Mouse (Mus musculus) embryo, embryonic 11.5 days (tissue): ENCODE measurements at regions not wholly inside any gene's neighbourhood (a gene's known extent, or its start where the extent isn't known, plus 50 kb on each side); places are given as distances from the start of the nearest gene placed in this dataset.

Experiments
- DNase-seq: peaks from one replicate; pipeline ENCODE4 v3.0.0-alpha.2; 2012; ENCODE audit warnings: low read depth, low spot score

DNA sequence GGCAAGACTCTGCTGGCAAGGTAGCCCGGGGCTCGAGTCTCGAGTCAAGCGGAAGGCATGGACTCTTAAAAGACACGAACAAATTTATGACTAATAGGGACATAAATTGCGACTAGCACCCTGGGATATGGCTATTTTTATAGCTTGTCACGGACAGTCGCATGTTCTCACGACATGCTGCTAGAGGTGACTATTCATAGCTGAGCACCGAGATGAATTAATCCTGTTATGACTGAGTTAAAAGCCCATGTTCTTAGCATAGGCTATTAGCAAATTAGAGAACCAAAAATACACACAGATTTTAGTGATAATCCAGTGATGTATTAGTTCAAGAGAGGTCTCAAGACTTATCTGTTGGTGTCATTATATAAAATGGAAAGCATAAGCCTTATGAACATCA, 539.2 kb downstream of the Gm19410 start:
- DNase-seq: no peak

DNA sequence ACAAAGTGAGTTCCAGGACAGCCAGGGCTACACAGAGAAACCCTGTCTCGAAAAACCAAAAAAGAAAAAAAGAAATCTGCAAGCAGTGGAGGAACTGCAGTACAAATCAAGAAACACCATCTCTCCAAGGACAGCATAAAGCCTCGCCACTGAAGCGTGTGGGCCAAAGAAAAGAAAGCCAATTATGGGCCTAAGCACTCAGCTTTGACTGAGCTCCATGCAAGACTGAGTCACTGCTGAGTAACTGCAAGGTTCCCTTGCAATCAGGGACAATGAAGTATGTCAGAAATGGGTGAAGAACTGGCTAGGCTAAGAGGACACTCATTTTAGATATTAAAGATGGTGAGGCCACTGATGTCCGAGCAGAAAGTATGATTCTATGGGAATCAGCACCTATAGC, 540.7 kb downstream of the Gm19410 start:
- DNase-seq: no peak

DNA sequence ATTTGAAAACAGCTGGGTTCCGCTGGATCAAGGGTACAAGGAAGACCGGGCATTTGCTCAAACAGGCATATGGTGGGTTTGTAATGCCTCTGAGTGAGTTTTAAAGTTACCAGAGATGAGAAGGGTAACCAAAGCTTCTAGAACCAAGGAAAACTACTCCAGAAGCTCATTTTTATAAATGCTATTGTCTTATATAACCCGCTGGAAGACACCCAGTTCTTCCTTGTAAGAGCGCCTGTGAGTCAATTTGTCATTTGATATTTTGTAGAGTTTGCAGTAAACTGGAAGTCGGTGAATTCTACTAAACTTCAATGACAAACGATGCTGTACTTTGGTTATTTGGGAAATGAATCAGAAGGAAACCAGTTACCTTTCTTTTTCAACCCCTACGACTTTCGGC, 541.9 kb downstream of the Gm19410 start:
- DNase-seq: no peak

DNA sequence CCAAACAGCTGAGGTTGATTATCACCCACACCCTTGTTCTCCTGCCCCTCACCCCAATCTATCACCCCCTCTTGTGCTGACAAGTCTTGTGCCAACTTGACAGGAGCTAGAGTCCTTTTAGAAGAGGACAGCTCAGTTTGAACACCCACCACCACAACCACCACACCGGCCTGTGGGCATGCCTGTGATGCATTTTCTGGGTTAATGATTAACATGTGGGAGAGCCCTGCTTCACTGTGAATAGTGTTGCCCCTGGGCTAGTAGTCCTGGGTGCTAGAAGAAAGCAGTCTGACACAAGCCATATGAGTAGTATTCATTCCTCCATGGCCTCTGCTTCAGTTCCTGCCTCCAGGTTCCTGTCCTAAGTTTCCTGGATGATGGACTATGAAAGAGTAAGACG, 542.5 kb downstream of the Gm19410 start:
- no peak for DNase-seq

DNA sequence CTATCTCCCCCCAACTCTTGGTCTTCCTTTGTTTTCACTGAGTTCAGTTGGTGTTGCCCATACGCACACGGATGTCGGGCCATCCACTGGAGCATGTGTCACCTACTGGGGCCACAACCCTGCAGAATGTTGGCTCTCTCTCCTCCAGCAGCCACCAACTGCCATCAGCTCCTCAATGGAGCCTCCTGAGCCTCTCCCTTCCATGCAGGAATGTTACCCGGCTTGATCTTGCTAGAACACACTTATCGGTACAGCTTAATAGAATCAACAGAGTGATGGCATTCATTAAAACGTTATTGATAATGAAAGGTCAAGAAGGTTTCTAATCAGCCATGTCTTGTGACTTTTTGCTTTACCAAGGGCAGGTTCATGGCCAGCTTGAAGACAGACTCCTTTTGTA, 543.7 kb downstream of the Gm19410 start:
- no peak for DNase-seq

DNA sequence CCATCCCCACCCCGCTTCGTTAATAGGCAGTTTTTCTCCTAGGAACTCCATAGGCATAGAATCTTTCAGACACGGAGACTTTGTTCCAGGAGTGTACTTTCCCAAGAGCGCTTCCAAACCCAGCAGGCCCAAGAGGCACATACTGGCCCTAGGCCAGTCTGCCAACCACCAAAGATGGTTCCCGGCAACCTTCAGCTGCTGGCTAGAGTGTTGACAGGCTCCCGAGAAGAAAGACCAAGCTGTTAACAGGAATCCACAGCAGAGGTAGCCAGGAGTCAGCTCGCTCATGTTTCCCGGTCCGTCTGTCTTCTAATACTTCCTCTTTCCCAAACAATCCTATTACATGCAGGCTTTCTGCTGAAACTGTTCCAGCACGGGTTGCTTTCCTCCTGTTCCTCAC, 544.4 kb downstream of the Gm19410 start:
- no peak for DNase-seq

DNA sequence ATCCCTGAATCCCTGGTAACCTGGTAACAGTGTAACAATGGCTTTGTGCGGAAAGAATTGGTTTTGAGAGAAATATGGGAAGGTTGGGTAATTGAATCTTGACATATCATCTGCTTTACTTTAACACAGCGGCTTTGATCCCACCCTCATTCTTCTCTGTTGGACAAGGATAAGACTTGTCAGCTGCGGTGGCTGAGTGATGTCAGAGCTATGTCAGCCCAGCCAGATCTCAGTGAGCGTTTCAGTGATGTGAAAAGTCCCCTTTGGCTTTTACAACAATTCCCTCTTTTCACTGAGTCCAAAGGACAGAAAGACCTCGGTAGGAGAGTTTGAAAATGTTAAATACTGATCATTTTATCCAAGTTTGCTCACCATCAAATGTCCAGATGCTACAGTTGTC, 546.1 kb downstream of the Gm19410 start:
- no peak for DNase-seq

DNA sequence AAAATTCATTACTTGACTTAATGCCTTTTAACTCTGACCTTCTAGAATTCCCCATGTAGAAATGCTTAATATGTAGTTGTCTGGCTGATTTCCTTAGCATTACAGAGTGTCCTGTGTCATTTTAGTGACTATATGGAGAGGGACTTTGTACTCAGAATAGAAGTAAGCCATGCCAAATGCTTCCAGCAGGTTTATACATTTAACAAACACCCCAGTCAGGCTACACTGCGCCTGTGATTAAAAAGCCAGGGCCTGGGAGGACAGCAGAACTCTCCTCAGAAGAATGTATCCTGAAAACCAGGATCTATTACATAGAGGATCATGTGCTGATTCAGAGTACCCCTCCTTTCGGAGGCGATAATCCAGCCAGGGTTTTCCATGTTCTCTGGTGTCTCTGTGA, 547.4 kb downstream of the Gm19410 start:
- DNase-seq: no peak

DNA sequence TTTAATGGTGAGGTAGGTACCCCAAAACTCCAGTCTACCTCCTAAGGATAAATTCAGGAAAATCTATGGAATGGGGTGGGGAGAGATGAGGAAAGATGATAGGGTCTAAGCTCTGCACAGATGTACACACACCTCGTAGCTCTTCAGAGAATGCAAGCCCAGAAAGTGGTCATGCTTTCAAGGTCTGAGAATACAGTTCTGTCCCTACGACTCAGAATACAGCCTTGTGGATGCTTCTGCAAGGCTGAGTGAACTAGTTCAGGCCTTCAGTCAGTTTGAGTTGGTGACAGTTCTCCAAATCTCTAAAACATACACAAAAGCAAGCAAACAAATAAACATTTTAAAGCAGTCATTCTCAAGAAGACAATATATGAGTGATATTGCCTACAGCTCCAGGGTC, 552.8 kb downstream of the Gm19410 start:
- DNase-seq: no peak

DNA sequence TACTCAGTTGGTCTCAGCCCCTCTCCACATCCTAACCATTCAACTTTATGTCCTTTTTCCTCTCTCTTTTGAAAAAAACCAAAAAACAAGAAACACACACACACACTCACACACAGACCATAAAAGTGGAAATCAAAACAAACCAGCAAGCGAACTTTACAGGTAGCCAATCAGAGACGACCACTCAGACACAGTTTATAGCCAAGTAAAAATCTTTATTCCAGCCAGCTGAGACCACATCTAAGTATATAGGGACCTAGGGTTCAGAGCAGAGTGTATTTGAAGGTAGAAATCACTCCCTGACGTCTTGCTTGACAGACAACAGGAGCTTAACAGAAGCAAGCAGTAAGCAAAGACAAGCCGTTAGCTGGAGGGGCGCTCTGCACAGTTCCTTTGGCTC, 553.3 kb downstream of the Gm19410 start:
- no peak for DNase-seq

DNA sequence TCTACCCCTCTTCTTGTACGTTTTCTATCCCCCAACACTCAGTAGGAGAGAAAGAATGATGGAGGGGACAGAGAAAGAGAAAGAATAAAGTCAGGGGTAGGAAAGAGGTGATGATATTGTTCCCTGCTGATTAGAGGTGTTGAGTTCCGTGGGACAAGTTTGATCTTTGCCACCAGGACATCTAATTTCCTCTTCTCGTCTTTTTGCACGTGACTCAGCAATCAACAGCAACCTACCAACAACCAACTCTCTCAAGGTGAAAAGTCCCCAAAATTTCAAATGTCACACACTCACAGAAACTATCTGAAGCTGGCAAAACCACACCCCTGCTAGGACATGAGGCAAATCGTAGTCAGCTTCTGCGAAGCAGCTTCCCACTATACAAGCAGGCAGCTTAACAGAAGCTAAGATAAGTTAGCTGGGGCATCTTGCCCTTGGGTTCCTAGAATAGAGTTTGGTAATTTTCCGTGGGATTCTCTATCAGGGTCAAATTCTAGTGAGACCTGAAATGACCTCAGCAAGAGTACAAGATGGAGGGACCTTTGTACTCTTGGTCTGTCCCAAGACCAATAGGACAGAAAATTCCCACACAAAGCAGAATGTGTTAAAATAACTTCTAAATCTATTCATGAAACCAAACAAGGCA, 553.8 kb downstream of the Gm19410 start:
- DNase-seq: no peak

DNA sequence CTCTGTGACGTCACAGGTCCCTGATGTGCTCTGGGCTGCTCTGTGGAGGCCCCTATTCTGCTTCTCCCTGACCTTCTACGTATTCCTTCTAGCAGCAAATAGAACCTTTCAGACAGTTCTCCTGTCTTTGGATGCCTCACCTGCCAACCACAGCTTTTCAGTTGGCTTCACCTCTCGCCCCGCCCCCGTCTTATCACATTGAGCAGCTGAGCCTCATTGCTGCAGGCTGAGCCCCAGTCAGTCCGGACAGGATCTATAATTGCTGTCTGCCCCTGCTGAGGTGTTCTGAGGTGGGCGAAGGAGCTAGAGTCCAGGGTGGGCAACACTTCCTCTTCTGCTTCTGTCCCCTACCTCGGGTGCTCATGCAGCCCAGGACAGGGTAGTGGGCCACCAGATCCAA, 556.5 kb downstream of the Gm19410 start:
- no peak for DNase-seq

DNA sequence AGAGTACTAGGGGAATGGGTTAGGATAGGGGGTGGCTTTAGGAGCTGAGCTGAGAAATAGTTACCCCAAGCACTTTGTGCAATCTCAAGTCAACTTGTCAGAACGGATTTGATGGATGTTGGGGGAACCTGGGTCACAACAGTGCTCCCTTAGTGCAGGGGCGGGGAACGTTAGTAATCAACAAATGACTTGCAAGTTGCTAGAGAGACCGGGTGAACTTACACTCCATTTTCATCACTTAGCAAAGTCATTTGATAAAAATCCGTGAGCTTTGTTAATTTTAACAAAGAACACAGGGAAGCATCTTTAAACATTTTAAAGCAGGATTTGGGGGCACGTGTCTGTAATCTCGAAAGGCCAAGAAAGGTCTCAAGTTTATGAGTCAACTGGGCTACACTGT, 557.0 kb downstream of the Gm19410 start:
- DNase-seq: no peak

DNA sequence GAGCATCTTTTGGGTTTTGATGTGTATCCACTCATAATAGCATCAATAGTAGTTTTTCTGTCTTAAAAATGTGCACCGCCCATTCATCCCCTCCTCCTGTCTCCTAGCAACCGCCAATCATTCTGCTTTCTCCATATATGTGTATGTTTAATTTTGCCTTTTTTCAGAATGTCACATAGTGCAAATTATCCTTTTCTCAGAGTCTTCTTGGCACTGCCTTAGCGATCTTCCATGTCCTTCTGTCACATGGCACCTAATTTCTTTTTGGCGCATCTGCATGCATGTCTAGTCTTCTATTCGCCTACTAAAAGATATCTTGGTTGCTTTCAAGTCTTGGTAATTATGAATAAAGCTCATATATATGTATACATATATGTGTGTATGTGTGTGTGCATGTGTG, 573.0 kb downstream of the Gm19410 start:
- no peak for DNase-seq

DNA sequence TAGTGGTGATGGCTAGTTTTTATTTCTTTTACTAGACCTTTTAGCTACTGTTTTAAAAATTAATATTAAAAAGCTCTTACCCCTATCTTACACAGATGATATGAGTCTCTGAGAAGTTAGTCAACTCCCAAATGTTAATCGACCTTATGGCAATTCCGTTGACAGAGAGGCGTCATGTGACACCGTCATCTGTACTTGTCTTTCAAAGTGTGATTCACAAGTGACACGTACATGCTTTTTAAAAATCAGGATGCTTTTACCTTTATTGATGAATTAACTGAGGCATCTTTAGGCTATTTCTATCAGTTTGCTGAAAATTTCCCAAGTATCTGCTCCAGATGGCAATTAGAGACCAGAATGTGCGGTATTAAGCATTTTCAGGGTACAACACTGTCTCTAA, 573.9 kb downstream of the Gm19410 start:
- no peak for DNase-seq

DNA sequence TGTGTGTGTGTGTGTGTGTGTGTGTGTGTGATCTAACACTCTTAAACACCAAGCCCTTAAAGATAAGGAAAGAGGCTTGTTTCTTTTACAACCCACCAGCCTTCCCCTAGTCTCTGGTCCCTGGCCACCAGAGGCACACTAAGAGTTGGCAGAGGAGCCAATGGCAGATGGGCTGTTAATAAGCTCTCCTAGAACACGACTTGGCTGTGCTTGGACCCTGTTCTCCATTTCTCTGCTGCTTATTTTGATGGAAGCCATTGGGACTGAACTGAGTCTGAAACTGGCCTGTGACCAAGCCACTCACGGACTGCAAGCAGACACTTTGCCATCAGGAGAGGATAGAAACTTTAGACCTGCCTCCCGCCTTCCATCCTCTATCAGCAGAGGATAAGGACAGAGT, 574.9 kb downstream of the Gm19410 start:
- no peak for DNase-seq

DNA sequence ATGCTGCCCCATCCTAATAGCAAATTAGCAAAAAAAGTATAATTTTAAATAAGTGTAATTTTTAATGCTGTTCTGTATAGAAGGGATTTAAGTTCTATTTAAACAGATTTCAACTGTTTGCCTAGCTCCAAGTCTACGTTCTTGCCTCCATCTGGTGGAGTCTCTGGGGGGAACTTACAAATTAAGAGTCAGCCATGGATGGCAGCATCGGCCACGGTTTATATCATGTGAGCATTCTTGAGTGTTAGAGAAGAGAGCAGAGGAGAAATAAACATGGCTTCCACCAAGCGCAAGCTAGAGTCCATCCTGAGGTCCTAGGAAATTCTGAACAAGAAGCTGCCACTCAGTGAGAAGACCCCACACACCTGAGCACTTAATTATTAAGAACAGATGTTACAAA, 576.4 kb downstream of the Gm19410 start:
- no peak for DNase-seq

DNA sequence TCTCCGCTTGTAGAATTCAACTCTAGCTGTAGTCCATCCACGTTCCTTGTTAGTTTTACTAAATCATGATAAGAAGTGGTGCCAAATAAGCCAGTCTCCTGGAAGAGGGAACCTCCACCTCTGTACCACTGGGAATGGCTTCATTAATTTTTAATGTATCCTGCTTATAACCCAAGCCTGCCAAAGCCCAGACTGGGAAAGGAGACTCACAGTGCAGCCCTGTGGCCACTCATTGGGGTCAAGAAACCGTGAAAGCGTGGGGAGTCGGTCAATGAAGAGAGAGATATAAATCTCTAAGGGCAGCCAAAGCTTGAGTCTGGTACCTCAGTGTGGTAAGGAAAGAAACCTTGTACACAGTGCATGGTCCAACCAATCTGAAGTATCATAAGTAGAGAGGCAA, 577.1 kb downstream of the Gm19410 start:
- DNase-seq: no peak

DNA sequence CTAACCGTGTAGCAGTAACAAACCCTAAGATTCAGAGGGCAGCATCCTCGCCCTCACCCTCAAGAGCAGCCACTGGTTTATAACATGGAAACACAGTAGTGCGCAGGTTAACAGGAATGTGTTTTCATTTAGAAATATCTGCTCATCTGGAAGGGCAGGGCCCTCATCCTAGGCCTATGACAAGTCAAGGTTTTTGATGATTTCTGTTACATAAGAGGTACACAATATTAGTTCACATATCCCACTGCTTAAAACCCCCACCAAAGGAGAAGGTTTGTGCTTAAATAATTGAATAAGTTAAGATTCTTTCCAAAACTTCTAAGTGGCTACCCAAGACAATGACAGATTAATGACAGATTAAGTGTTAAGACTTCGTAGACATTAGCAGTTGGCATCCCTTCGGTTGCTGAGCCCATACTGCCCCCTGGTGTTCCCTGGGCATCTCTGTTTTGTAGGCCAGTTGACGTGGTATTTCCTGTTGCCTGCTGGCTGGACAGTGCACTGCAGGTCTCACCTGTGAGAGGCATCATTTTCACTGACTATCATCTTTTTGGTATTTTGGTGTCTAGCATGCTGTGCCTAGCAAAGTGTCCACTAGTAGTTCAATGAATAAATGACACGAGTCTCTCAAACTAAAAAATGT, 581.2 kb downstream of the Gm19410 start:
- DNase-seq: peak; percentile 59

DNA sequence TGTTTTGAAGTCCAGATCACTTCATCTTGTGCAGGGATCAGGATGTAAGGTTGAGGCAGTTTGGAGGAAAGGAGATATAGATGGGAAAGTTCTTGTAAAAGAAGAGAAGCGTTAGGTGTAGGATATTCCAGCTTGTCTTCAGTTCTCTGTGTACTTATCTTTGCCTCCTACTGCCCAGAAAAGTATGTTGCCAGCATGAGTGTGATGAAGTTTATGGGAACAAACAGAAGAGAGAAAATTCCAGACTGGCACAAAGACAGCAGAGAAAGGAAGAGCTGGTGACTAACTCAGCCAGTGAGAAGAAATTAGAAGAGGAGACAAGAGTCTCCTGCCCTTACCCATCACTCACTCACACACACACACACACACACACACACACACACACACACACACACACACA, 582.5 kb downstream of the Gm19410 start:
- no peak for DNase-seq

DNA sequence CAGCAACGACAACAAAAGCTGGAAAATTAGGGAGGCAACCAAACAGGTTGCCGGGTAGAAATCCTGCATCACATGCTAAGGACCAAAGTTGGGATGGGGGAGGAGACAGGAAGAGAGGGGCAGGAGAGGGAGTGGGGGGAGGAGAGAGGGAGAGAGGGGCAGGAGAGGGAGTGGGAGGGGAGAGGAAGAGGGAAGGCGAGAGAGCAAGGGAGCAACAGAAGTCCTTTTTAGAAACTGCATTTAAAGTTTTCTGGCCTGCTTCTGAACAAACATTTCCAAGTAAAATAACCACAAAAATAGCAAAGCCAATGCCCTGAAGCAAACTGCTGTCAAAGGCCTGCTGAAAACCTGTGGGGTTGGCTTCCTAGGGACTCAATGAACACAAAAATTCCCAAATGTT, 589.3 kb downstream of the Gm19410 start:
- DNase-seq: no peak

DNA sequence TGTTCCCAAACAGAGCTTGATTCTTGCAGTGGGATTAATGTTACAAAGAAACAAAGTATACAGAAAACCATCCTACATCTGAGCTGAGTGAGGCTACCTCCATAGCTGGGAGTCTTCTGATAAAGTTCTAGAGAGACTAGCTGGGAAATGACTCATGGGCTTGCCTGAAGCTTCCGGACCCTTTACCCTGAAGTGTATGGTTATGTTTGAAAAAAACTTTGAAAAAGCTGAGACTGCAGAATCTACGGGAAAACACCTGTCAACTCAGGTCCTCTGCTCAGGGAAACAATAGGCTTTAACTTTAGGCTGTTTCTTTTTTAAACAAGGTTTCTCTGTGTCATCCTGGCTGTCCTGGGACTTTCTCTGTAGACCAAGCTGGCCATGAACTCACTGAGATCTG, 593.4 kb downstream of the Gm19410 start:
- no peak for DNase-seq

DNA sequence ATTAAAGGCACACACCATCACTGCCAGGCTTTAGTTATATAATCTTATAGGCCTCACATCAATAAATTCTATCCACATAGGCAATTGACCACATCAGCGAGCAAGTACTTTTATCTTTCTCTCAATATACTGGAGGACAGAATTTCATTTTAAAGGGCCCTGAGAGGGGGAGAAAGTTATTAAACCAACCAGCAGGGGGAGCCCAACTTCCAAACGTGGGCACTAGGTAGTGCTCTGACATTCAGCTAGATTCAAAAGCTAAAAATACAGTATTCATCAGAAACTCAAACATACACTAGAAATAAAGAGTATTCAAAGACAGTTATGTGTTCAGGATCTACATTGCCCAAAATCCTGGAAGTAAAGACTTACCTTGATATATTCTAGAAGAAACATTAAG, 595.7 kb downstream of the Gm19410 start:
- DNase-seq: peak; percentile 63

DNA sequence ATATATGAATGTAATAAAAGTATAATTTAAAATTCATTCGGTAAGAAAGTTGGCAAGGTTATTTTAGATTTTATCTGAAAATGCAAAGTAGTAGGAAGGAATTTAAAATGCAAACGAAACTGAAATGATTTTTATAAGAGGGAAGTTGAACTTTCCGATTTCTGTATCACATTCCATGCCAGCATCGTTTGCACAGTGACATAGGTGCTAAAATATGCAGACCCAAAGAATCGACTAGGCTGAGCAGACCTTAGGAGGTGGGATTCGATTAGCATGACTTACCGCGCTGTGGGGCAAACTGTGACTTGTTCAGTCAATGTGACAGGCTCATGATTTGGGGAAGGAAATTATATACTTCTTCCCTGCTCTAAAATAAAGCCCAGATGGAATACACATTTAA, 596.2 kb downstream of the Gm19410 start:
- no peak for DNase-seq
